18 mouse cellular contexts compared by ENCODE assay signal in the genomic region with DNA sequence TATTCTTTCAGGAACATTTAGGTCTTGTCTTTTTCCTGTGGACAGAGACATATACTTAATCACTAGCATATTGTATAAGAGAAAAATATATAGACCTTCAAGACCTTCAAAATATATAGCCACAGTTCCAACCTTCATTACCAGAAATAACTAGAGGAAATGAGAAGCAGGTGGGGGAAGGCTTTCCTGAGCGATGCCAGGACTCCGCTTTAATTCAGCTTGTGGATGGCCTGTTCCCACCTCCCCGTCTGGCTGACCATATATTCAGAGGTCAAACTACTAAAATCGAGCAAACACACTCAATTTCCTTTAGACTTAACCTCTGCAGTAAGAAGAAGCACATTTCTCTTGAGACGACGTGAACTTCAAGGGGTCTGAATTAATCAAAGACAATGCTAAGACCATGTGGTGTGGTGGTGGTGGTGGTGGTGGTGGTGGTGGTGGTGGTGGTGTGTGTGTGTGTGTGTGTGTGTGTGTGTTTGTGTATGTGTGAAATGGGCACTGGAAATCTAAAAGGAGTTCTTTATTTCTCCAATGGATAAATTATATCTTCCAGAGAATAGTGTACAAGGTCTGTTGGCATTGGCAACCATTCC.
DNase-seq lines count a peak whose midpoint lies in the region; ATAC-seq and TF ChIP-seq lines count a peak whose summit lies in the region.
"Had no signal": no experiment of that assay in that cellular context is flagged by ENCODE, and none has a peak within 500 bp of the region (broad histone marks: within the 10 kb centered on the region; RNA-seq: fewer than 3 reads in every experiment).

No protein-coding gene starts in this region.

- no peaks in the 10 kb centered on the region for H3K27me3 ChIP-seq in forebrain, embryonic 10.5 days (ENCODE audit: poor library complexity, severe bottlenecking)
- no peaks in the 10 kb centered on the region for H3K27me3 ChIP-seq in forebrain, embryonic 15.5 days
- H3K27me3 ChIP-seq in midbrain, embryonic 10.5 days (ENCODE audit: low read depth, poor library complexity, severe bottlenecking): no peaks in the 10 kb centered on the region
- H3K27me3 ChIP-seq in midbrain, postnatal 0 days (ENCODE audit: insufficient read depth, low read length): no peaks in the 10 kb centered on the region; the same call in 1 of the 2 replicates
- H3K27me3 ChIP-seq in limb, embryonic 12.5 days: 0 out of 2 replicates have a peak, but pooled peaks cover 4% of the 10 kb centered on the region
- H3K27me3 ChIP-seq: embryonic facial prominence, embryonic 12.5 days had no signal

- ATAC-seq in forebrain, embryonic 15.5 days (replicated peaks): no peak
- ATAC-seq in midbrain, postnatal 0 days (ENCODE audit: low FRiP score): no peak
- 0 out of 2 replicates have a peak, but pooled peaks have one; percentile 2 for ATAC-seq in limb, embryonic 12.5 days (ENCODE audit: insufficient number of reproducible peaks, insufficient read depth, low FRiP score, low TSS enrichment, low read depth)

- H3K36me3 ChIP-seq in forebrain, embryonic 10.5 days (replicated peaks): no peaks in the 10 kb centered on the region
- H3K36me3 ChIP-seq in forebrain, embryonic 15.5 days: no peaks in the 10 kb centered on the region
- no peaks in the 10 kb centered on the region for H3K36me3 ChIP-seq in midbrain, embryonic 10.5 days
- H3K36me3 ChIP-seq in midbrain, postnatal 0 days (ENCODE audit: insufficient read depth, low read length): no peaks in the 10 kb centered on the region
- no peaks in the 10 kb centered on the region for H3K36me3 ChIP-seq in limb, embryonic 12.5 days
- H3K36me3 ChIP-seq: embryonic facial prominence, embryonic 12.5 days; heart, embryonic 10.5 days had no signal

- no peak overlapping the region for H3K9ac ChIP-seq in forebrain, embryonic 15.5 days (replicated peaks)
- no peak overlapping the region for H3K9ac ChIP-seq in midbrain, postnatal 0 days (replicated peaks; ENCODE audit: low read length, poor library complexity, severe bottlenecking)
- H3K9ac ChIP-seq in limb, embryonic 12.5 days (replicated peaks): no peak overlapping the region
- H3K9ac ChIP-seq: embryonic facial prominence, embryonic 12.5 days had no signal

- H3K9me3 ChIP-seq in forebrain, embryonic 10.5 days: 0 out of 2 replicates have a peak, but pooled peaks cover 2% of the 10 kb centered on the region
- H3K9me3 ChIP-seq in forebrain, embryonic 15.5 days: no peaks in the 10 kb centered on the region
- no peaks in the 10 kb centered on the region for H3K9me3 ChIP-seq in midbrain, embryonic 10.5 days (replicated peaks)
- no peaks in the 10 kb centered on the region for H3K9me3 ChIP-seq in midbrain, postnatal 0 days (ENCODE audit: low read length)
- H3K9me3 ChIP-seq in limb, embryonic 12.5 days: 0 out of 2 replicates have a peak, but pooled peaks cover 3% of the 10 kb centered on the region
- H3K9me3 ChIP-seq: embryonic facial prominence, embryonic 12.5 days; heart, embryonic 10.5 days had no signal

- H3K4me2 ChIP-seq in forebrain, embryonic 15.5 days (replicated peaks): no peak overlapping the region
- no peak overlapping the region for H3K4me2 ChIP-seq in midbrain, postnatal 0 days (ENCODE audit: low read depth, low read length, poor library complexity, severe bottlenecking)
- no peak overlapping the region for H3K4me2 ChIP-seq in limb, embryonic 12.5 days
- H3K4me2 ChIP-seq: embryonic facial prominence, embryonic 12.5 days had no signal

- DNase-seq in forebrain, embryonic 10.5 days (ENCODE audit: extremely low spot score, low spot score): no peak
- DNase-seq in midbrain, embryonic 10.5 days (ENCODE audit: low spot score): no peak
- DNase-seq in midbrain, postnatal 0 days (ENCODE audit: low spot score): no peak
- DNase-seq in embryo, embryonic 11 days: peak; percentile 62
- no peak for DNase-seq in heart, postnatal 4 days
- DNase-seq in kidney, postnatal 36 days: no peak
- DNase-seq: adrenal gland, adult 2 months; cerebellum, postnatal 10 days; heart, postnatal 10 days; kidney, postnatal 10 days; layer of hippocampus, adult 9-11 months; lung, adult 18-20 months; right cerebral cortex, postnatal 25 days had no signal

- peaks cover 58% of the 10 kb centered on the region for H3K4me1 ChIP-seq in forebrain, embryonic 10.5 days
- peaks cover 8% of the 10 kb centered on the region; the same call in 1 of the 2 replicates for H3K4me1 ChIP-seq in forebrain, embryonic 15.5 days
- peaks cover 32% of the 10 kb centered on the region for H3K4me1 ChIP-seq in midbrain, embryonic 10.5 days
- no peaks in the 10 kb centered on the region for H3K4me1 ChIP-seq in midbrain, postnatal 0 days (ENCODE audit: insufficient read depth, low read length)
- peaks cover 61% of the 10 kb centered on the region for H3K4me1 ChIP-seq in limb, embryonic 12.5 days (replicated peaks)

- H3K4me3 ChIP-seq in forebrain, embryonic 10.5 days: no peak overlapping the region
- H3K4me3 ChIP-seq in forebrain, embryonic 15.5 days: no peak overlapping the region
- no peak overlapping the region for H3K4me3 ChIP-seq in midbrain, embryonic 10.5 days
- no peak overlapping the region for H3K4me3 ChIP-seq in midbrain, postnatal 0 days (ENCODE audit: low read depth, low read length)
- no peak overlapping the region for H3K4me3 ChIP-seq in limb, embryonic 12.5 days (replicated peaks)
- H3K4me3 ChIP-seq: embryonic facial prominence, embryonic 12.5 days; heart, embryonic 10.5 days had no signal

- TF ChIP-seq CTCF in midbrain, postnatal 0 days (IDR thresholded peaks at IDR 0.05): no peak

- peak overlapping the region; percentile 72 for H3K27ac ChIP-seq in forebrain, embryonic 10.5 days
- no peak overlapping the region for H3K27ac ChIP-seq in forebrain, embryonic 15.5 days (replicated peaks)
- 0 out of 2 replicates have a peak overlapping the region, but pooled peaks have one; percentile 23 for H3K27ac ChIP-seq in midbrain, embryonic 10.5 days (replicated peaks)
- H3K27ac ChIP-seq in midbrain, postnatal 0 days (ENCODE audit: low read depth, low read length): no peak overlapping the region
- peak overlapping the region; percentile 50; the same call in 1 of the 2 replicates for H3K27ac ChIP-seq in limb, embryonic 12.5 days
- H3K27ac ChIP-seq: embryonic facial prominence, embryonic 12.5 days; heart, embryonic 10.5 days; stomach, postnatal 0 days had no signal

- WGBS in forebrain, embryonic 10.5 days: 59% methylated on average over 6 of the region's 6 CpGs
- WGBS in forebrain, embryonic 15.5 days: 60% methylated on average over 6 of the region's 6 CpGs
- WGBS in midbrain, embryonic 10.5 days: 72% methylated on average over 6 of the region's 6 CpGs
- WGBS in midbrain, postnatal 0 days: 69% methylated on average over 6 of the region's 6 CpGs
- WGBS in limb, embryonic 12.5 days: 6% methylated on average over 6 of the region's 6 CpGs

Comparison
In these comparisons a context has a peak if more than half of its experiments do, and no peak if none do; other contexts are left out.
1. H3K27ac ChIP-seq: peak in forebrain, embryonic 10.5 days (single experiment), midbrain, embryonic 10.5 days (single experiment) and limb, embryonic 12.5 days (single experiment); none in forebrain, embryonic 15.5 days (single experiment) and midbrain, postnatal 0 days (single experiment).